Mouse (Mus musculus) liver, adult 2 months (tissue): ENCODE measurements around the gene Armc2.

ENCODE experiments used
- CTCF ChIP-seq: fragments of 200-500 bp; IDR thresholded peaks from 2 replicates; pipeline ENCODE4 v1.5.1; 2011; ENCODE audit warnings: low read depth, low read length, control low read depth
- POLR2A ChIP-seq: fragments of 200-500 bp; IDR thresholded peaks from 2 replicates; pipeline ENCODE4 v1.6.1; 2011; ENCODE audit warnings: low read length, control low read depth; ENCODE audit not compliant: insufficient read depth; ENCODE audit errors: extremely low read depth

GRCm38 (mm10) chr10:42048648-42049047, 30.4 kb upstream of the Armc2 start:
- no peak for TF ChIP-seq POLR2A
- no peak for TF ChIP-seq CTCF
